Mouse (Mus musculus) kidney, embryonic 15.5 days (tissue): ENCODE results near the gene Extl1. TPM values are rescaled to one million over a fixed set of nuclear protein-coding genes. Genes with fewer than 3 reads are reported as not detected.

Experiments
- ATAC-seq: fragments of 200-750 bp; cut with Nextera tagmentation; replicated peaks from 2 replicates; pipeline ENCODE4 v1.8.0; 2017; ENCODE audit warnings: moderate TSS enrichment; ENCODE audit not compliant: low FRiP score
- H3K27ac ChIP-seq: fragments of 300-500 bp; sonication (generic); 2 replicates; pipeline ENCODE4 v1.5.1; 2015; ENCODE audit warnings: mild to moderate bottlenecking, inconsistent platforms
- H3K27me3 ChIP-seq: fragments of 300-500 bp; sonication (generic); 2 replicates; pipeline ENCODE4 v1.6.1; 2015; ENCODE audit warnings: inconsistent platforms
- H3K36me3 ChIP-seq: fragments of 300-500 bp; sonication (generic); 2 replicates; pipeline ENCODE4 v1.6.1; 2015; ENCODE audit warnings: inconsistent platforms
- H3K4me1 ChIP-seq: fragments of 300-500 bp; sonication (generic); 2 replicates; pipeline ENCODE4 v1.6.1; 2015; ENCODE audit warnings: inconsistent platforms
- H3K4me2 ChIP-seq: fragments of 300-500 bp; sonication (generic); 2 replicates; pipeline ENCODE4 v1.6.1; 2015; ENCODE audit warnings: moderate library complexity, mild to moderate bottlenecking, inconsistent platforms
- H3K4me3 ChIP-seq: fragments of 300-500 bp; sonication (generic); replicated peaks from 2 replicates; pipeline ENCODE4 v1.5.1; 2015; ENCODE audit warnings: mild to moderate bottlenecking, inconsistent platforms
- H3K9ac ChIP-seq: fragments of 300-500 bp; sonication (generic); 2 replicates; pipeline ENCODE4 v1.6.1; 2015; ENCODE audit warnings: mild to moderate bottlenecking, inconsistent platforms
- H3K9me3 ChIP-seq: fragments of 300-500 bp; sonication (generic); replicated peaks from 2 replicates; pipeline ENCODE4 v1.6.1; 2016; ENCODE audit warnings: inconsistent platforms
- WGBS: fragments of 180-500 bp; shearing (Covaris S2); methylation state at CpG from one replicate; pipeline ENCODE4 v1.1.7; 2015; ENCODE audit warnings: mixed read lengths; 5-methylcytosine and 5-hydroxymethylcytosine counted together
- polyA plus RNA-seq: library from polyadenylated mRNA; unstranded; fragments of >200 nt; fragmentation: Nextera tagmentation; extraction: Ambion mirVana; gene quantifications from 2 replicates; pipeline ENCODE4 v1.2.1, GENCODE M21; 2015

Extl1 gene
- polyA plus RNA-seq, 1 experiment from 2014 or later: 0.53 TPM

DNA sequence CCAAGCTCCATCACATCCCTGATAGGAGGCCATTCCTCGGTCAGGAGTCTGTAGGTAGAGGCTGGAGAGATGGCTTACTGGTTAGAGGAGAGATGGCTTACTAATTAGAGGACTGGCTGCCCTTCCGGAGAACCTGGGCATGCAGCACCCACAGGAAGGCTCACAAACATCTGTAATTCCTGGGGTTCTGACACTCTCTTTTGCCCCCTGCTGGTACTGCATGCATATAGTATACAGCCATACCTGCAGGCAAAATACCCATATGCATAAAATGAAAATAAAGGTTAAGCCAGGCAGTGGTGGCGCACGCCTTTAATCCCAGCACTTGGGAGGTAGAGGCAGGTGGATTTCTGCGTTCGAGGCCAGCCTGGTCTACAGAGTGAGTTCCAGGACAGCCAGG is 3.6 kb upstream of the Extl1 start:
- H3K9me3 ChIP-seq: no peaks in the 10 kb centered on the region
- H3K27me3 ChIP-seq: no peaks in the 10 kb centered on the region
- no peak overlapping the region for H3K4me2 ChIP-seq
- no peak overlapping the region for H3K27ac ChIP-seq
- no peaks in the 10 kb centered on the region for H3K36me3 ChIP-seq
- no peak overlapping the region for H3K9ac ChIP-seq
- no peak overlapping the region for H3K4me3 ChIP-seq
- peaks cover 3% of the 10 kb centered on the region; the same call in 1 of the 2 replicates for H3K4me1 ChIP-seq
- WGBS: 74% methylated on average over 6 of the region's 6 CpGs
- no peak for ATAC-seq

DNA sequence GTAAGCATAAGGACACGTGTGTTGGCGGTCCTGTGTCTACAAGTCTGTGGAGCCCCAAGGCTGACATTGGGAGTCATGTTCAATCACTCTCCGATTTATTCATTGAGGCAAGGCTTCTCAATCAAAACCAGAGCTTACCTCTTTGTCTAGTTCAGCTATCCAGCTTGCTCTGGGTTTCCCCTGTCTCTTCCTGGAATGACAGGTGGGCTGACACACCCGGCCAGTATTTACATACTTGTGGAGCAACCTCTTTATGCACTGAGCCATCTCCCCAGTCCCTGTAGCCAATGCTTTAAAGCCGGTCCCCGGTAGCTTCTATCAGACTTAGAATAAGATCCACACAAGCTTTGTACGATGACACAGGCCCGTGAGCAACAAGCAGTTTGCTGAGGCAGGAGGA is 4.1 kb downstream of the Extl1 start:
- no peak overlapping the region for H3K4me3 ChIP-seq
- H3K36me3 ChIP-seq: no peaks in the 10 kb centered on the region
- H3K4me2 ChIP-seq: no peak overlapping the region
- no peak for ATAC-seq
- no peak overlapping the region for H3K27ac ChIP-seq
- H3K9me3 ChIP-seq: no peaks in the 10 kb centered on the region
- H3K27me3 ChIP-seq: no peaks in the 10 kb centered on the region
- H3K4me1 ChIP-seq: peaks cover 5% of the 10 kb centered on the region; the same call in 1 of the 2 replicates
- WGBS: 81% methylated on average over 8 of the region's 8 CpGs
- H3K9ac ChIP-seq: no peak overlapping the region

DNA sequence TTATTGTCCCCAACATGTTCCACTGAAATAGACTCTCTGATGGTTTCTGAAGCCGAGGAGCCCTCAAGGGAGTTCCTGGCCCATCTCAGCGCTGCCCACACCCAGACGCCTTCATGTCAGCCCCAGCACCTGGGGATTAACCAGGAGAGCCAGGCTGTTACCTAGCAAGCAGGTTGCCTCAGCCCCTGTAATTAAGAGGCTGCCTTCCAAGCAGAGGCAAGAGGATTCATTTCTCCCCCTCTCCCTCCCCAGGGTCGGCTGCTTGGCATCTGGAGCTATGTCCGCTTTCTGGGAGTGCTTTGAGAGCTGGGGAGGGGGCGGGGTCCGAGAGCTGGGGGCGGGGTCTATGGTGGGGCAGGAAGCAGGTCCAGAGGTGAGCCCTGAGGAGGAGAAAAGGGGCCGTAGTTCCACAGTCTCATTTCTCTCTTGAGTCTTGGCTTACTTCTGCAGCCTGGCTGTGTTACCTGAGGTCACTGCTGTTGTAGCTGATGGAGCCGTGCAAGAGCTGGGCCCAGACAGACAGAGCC is 5.5 kb downstream of the Extl1 start:
- Histone ChIP-seq H3K27ac (no peak overlapping the region), H3K9me3 (no peaks in the 10 kb centered on the region), H3K4me2 (no peak overlapping the region), H3K4me3 (no peak overlapping the region), H3K36me3 (no peaks in the 10 kb centered on the region), H3K27me3 (peaks cover 7% of the 10 kb centered on the region), H3K4me1 (peaks cover 5% of the 10 kb centered on the region; the same call in 1 of the 2 replicates), H3K9ac (no peak overlapping the region)
- ATAC-seq: no peak
- WGBS: 33% methylated on average over 10 of the region's 10 CpGs

DNA sequence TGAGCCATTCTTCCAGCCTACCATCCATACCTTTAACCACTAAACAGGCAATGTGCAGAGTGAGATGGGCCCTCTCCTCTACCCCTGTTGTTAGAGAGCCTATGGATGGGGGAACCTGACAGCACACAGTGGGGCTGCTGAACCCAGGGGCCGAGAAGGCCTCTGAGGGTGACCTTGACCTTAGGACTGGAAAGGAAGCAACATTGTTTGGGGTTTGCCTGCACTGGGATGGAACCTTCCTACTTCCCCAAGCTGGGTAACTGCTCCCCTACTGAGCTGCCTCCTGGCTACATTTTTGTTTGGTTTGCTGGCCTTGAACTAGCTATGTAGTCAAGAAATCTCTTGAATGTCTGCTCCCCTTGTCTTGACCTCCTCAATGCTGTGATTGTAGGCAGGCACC is 9.3 kb downstream of the Extl1 start:
- Histone ChIP-seq H3K4me1 (peaks cover 26% of the 10 kb centered on the region), H3K4me2 (no peak overlapping the region)
- 58% methylated on average over 1 of the region's 1 CpGs for WGBS

DNA sequence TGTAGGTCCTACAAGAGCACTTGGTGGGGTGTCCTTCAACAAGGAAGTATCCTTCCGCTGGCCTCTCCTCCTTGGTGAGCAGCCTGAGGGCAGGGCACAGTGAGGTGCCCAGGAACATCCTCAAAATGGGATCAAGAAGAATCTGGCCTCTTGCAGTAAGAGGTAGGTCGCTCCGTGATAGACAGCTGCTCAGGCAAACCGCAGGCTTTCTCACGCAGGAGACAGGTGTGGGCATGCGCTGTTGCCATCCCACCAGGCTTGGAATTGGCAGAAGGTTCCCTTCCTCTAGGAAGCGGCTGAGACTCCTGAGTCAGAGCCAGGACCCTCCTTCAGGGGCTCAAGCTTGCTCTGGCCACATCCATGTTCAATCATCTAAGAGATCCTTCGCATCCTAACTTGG is 10.4 kb downstream of the Extl1 start:
- Histone ChIP-seq H3K4me1 (peaks cover 24% of the 10 kb centered on the region), H3K36me3 (no peaks in the 10 kb centered on the region), H3K4me3 (no peak overlapping the region), H3K9ac (no peak overlapping the region), H3K27me3 (peaks cover 50% of the 10 kb centered on the region), H3K27ac (no peak overlapping the region), H3K4me2 (no peak overlapping the region), H3K9me3 (no peaks in the 10 kb centered on the region)
- no peak for ATAC-seq
- WGBS: 83% methylated on average over 8 of the region's 8 CpGs

More for the DNA sequence above, 9.3 kb downstream of the Extl1 start:
- Histone ChIP-seq H3K27me3 (peaks cover 40% of the 10 kb centered on the region), H3K36me3 (no peaks in the 10 kb centered on the region), H3K9me3 (no peaks in the 10 kb centered on the region), H3K27ac (no peak overlapping the region), H3K9ac (no peak overlapping the region), H3K4me3 (no peak overlapping the region)
- ATAC-seq: no peak

DNA sequence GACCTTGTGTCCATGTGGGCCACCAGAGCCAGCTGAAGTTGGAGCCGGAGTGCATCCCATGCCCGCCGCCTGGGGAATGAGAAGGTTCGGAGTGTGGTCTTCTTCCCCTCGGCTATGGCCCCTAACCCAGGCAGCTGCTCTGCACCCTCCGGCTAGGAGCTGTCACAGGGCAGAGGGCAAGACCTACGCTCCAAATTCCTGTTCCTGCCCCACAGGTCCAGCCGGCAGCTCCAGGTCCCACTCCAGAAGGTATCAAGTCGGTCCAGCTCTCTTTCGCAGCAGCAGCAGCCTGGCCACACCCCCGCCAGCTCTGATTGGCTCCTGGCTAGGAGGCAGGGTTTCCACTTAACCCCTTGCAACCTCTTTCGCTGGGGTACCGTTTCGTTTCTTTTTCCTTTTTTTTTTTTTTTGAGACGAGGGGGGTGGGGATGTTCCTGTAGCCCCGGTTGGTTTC is 11.3 kb downstream of the Extl1 start:
- H3K4me3 ChIP-seq: peak overlapping the region; percentile 45
- no peaks in the 10 kb centered on the region for H3K36me3 ChIP-seq
- H3K9ac ChIP-seq: 0 out of 2 replicates have a peak overlapping the region, but pooled peaks have one; percentile 23
- WGBS: 0% methylated on average over 16 of the region's 16 CpGs
- peaks cover 54% of the 10 kb centered on the region for H3K27me3 ChIP-seq
- peaks cover 21% of the 10 kb centered on the region for H3K4me1 ChIP-seq
- H3K4me2 ChIP-seq: peak overlapping the region; percentile 83
- peak; percentile 59 for ATAC-seq
- H3K9me3 ChIP-seq: no peaks in the 10 kb centered on the region
- H3K27ac ChIP-seq: no peak overlapping the region

DNA sequence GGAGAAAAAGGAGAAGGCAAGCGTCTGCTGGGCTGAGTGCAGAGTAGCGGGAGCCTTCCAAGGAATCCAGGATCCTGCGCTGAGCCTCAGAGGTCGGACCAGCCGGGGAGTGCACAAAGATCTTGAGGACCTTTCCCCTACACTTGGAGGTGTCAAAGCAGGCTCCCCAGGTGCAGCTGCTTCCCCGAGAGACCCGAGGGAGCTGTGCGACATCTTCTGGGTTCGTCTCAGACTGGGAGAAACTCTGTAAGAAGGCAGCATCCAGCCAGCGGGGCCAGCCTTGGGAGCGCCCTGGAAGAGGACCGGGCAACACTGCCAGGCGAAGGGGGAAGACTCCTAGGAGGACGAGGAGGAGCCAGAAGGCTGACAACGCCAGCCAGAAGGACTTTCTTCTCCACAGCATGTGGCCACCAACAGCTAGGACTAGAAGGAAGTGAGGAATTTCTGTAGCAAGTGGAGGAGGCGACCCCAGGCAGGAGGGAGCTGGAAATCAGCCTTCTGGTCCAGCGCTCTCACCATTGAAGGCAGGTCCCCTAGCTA is 12.3 kb downstream of the Extl1 start:
- WGBS: 1% methylated on average over 17 of the region's 17 CpGs
- no peak overlapping the region for H3K27ac ChIP-seq
- no peaks in the 10 kb centered on the region for H3K36me3 ChIP-seq
- H3K9me3 ChIP-seq: no peaks in the 10 kb centered on the region
- peak overlapping the region; percentile 83 for H3K4me2 ChIP-seq
- ATAC-seq: no peak
- peaks cover 60% of the 10 kb centered on the region for H3K27me3 ChIP-seq
- no peak overlapping the region for H3K9ac ChIP-seq
- peaks cover 21% of the 10 kb centered on the region for H3K4me1 ChIP-seq
- peak overlapping the region; percentile 45 for H3K4me3 ChIP-seq

DNA sequence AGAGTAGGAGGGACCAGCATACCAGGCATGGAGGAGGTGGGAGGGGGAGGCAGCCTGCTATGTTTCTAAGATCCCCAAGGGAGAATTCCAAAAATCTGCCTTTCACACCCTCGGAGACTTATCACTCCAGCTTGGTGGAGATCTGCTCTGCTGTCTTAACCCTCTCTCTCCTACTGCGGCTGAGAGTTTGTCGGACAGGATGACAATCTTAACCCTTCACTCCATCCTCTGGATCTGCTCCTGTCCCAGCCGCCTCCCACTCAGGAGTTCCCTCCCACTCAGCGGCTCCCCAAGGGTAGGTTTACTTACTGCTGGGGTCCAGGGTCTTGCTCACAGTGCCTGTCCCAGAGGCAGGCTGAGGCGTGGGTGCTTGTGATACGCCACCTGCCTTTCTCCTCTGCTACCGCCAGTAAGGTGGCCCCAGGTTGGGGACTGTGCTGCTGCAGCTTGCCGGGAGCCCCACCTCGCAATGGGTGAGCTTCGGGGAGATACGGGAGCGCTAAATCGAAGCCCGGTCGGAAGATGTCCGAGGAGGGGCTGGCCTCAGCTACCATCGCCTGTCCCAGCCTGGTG is 12.9 kb downstream of the Extl1 start:
- peak overlapping the region; percentile 83 for H3K4me2 ChIP-seq
- H3K4me1 ChIP-seq: peaks cover 21% of the 10 kb centered on the region
- under 1% methylated on average over 18 of the region's 18 CpGs for WGBS
- 0 out of 2 replicates have a peak overlapping the region, but pooled peaks have one; percentile 3 for H3K9ac ChIP-seq
- H3K36me3 ChIP-seq: no peaks in the 10 kb centered on the region
- peaks cover 60% of the 10 kb centered on the region for H3K27me3 ChIP-seq
- no peak for ATAC-seq
- H3K4me3 ChIP-seq: peak overlapping the region; percentile 45
- H3K9me3 ChIP-seq: no peaks in the 10 kb centered on the region
- no peak overlapping the region for H3K27ac ChIP-seq

DNA sequence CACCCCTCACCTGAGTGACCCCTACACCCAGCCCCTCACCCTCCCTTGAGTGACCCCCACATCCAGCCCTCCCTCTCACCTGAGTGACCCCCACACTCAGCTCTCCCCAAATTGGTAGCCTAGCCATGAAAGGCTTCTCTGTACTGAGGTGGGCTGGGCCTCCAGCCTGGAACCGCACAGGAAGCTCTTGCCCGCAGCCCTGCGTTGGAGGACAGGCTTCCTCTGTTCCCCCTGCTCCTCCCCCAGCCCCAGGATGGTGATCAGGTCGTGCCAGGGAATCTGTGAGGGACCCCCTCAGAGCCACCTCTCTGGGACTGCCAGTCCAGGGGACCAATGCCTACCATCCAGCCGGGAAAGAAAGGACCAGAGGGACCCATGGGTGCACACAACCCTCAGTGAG is 18.4 kb downstream of the Extl1 start:
- ATAC-seq: no peak
- peaks cover 20% of the 10 kb centered on the region for H3K4me1 ChIP-seq
- WGBS: 28% methylated on average over 5 of the region's 5 CpGs
- peaks cover 34% of the 10 kb centered on the region for H3K27me3 ChIP-seq
- no peak overlapping the region for H3K9ac ChIP-seq
- no peaks in the 10 kb centered on the region for H3K9me3 ChIP-seq
- no peak overlapping the region for H3K4me2 ChIP-seq
- H3K4me3 ChIP-seq: no peak overlapping the region
- H3K36me3 ChIP-seq: no peaks in the 10 kb centered on the region
- no peak overlapping the region for H3K27ac ChIP-seq

DNA sequence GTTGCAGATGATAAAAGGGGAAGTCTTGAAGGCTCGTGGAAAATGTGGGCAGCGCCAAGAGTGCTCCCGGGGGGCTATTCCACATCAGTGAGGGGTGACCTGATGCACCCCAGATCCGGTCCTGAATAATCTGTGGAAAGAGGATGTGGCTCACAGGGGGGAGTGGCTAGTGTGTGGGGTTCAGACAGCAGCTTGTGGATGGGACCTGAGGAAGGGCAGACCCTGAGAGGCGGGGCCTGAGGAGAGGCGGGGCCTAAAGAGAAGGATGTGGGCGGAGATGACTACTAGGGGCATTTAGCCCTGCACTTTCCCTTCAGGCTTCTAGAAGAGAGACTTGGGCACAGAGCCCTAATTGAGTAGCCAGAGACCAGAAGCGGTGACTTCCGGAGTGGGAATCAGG is 21.1 kb downstream of the Extl1 start:
- H3K4me1 ChIP-seq: peaks cover 23% of the 10 kb centered on the region
- H3K27me3 ChIP-seq: peaks cover 15% of the 10 kb centered on the region
- no peak overlapping the region for H3K4me3 ChIP-seq
- no peaks in the 10 kb centered on the region for H3K36me3 ChIP-seq
- no peaks in the 10 kb centered on the region for H3K9me3 ChIP-seq
- ATAC-seq: 0 out of 2 replicates have a peak, but pooled peaks have one; percentile 24
- no peak overlapping the region for H3K9ac ChIP-seq
- WGBS: 23% methylated on average over 9 of the region's 9 CpGs
- peak overlapping the region; percentile 29 for H3K4me2 ChIP-seq
- H3K27ac ChIP-seq: no peak overlapping the region

DNA sequence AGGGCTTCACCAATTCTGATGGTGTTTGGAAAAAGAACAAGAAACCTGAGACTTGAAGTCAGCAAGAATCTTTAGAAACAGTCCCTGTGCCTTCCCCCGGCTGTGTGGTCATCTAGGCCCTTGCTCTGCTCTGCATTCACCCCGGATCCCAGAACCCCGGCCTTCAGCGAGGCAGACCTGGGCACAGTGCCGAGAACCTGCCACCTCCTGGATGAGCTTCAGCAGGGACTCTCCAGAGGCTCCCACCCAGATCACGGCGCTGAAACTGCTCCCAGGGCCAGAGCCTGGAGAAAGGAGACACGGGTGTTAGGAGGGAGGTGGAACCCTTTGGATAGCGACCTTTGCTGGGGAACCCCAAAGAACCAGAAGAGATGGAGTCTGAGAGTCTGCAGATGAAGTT is 21.5 kb downstream of the Extl1 start:
- no peak overlapping the region for H3K27ac ChIP-seq
- ATAC-seq: no peak
- H3K27me3 ChIP-seq: peaks cover 18% of the 10 kb centered on the region
- H3K4me1 ChIP-seq: peaks cover 27% of the 10 kb centered on the region
- no peaks in the 10 kb centered on the region for H3K36me3 ChIP-seq
- WGBS: 63% methylated on average over 9 of the region's 9 CpGs
- no peak overlapping the region for H3K4me2 ChIP-seq
- no peaks in the 10 kb centered on the region for H3K9me3 ChIP-seq
- no peak overlapping the region for H3K4me3 ChIP-seq
- H3K9ac ChIP-seq: no peak overlapping the region

DNA sequence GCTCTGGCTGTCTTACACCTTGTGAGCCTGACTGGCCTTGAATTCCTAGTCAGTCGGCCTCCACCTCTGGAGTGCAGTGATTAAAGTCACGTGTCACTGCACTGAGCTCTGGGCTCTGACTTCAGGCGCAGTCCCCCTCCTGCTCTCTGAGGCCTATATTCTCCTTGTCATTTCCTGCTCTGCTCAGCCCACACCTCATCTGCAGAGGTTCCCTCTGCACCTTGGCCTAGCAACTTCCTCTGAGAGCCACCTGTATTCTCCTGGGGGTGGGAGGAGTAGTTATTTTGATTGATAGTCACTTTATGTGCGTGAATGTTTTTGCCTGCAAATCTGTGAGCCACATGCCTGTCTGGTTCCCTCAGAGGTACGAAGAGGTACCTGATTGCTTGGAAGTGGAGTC is 22.4 kb downstream of the Extl1 start:
- H3K27ac ChIP-seq: peak overlapping the region; percentile 56
- peak; percentile 55 for ATAC-seq

More for the DNA sequence above, 22.4 kb downstream of the Extl1 start:
- WGBS: 16% methylated on average over 5 of the region's 5 CpGs
- Histone ChIP-seq H3K4me3 (no peak overlapping the region), H3K9ac (no peak overlapping the region), H3K27me3 (peaks cover 15% of the 10 kb centered on the region), H3K9me3 (no peaks in the 10 kb centered on the region), H3K36me3 (no peaks in the 10 kb centered on the region), H3K4me2 (no peak overlapping the region), H3K4me1 (peaks cover 37% of the 10 kb centered on the region)
